Mouse (Mus musculus) embryonic facial prominence, embryonic 11.5 days (tissue): Measurements from ENCODE around the gene Itga2b. TPM values are rescaled to one million over a fixed set of nuclear protein-coding genes. Genes with fewer than 3 reads are reported as not detected.

Source experiments
- ATAC-seq: fragments of 200-750 bp; cut with Nextera tagmentation; replicated peaks from 2 replicates; pipeline ENCODE4 v1.8.0; 2017; ENCODE audit warnings: low read depth; ENCODE audit not compliant: insufficient number of reproducible peaks, low FRiP score, low TSS enrichment
- DNase-seq: peaks from one replicate; pipeline ENCODE4 v3.0.0-alpha.2; 2015; ENCODE audit warnings: low spot score
- H3K27ac ChIP-seq: fragments of 300-500 bp; sonication (generic); replicated peaks from 2 replicates; pipeline ENCODE4 v1.5.1; 2014; ENCODE audit warnings: mild to moderate bottlenecking, low read depth, low read length, control low read depth
- H3K27me3 ChIP-seq: fragments of 300-500 bp; sonication (generic); 2 replicates; pipeline ENCODE4 v1.6.1; 2014; ENCODE audit warnings: mild to moderate bottlenecking, low read length, moderate library complexity, mixed read lengths; ENCODE audit not compliant: control insufficient read depth, insufficient read depth
- H3K36me3 ChIP-seq: fragments of 300-500 bp; sonication (generic); replicated peaks from 2 replicates; pipeline ENCODE4 v1.6.1; 2014; ENCODE audit warnings: low read depth, mild to moderate bottlenecking, low read length, moderate library complexity, mixed read lengths; ENCODE audit not compliant: control insufficient read depth, insufficient read depth
- H3K4me1 ChIP-seq: fragments of 300-500 bp; sonication (generic); 2 replicates; pipeline ENCODE4 v1.6.1; 2014; ENCODE audit warnings: low read length, mixed read lengths; ENCODE audit not compliant: control insufficient read depth, insufficient read depth
- H3K4me2 ChIP-seq: fragments of 300-500 bp; sonication (generic); 2 replicates; pipeline ENCODE4 v1.6.1; 2014; ENCODE audit warnings: low read depth, mild to moderate bottlenecking, control low read depth, low read length, moderate library complexity
- H3K4me3 ChIP-seq: fragments of 300-500 bp; sonication (generic); 2 replicates; pipeline ENCODE4 v1.5.1; 2014; ENCODE audit warnings: low read depth, low read length, control low read depth
- H3K9ac ChIP-seq: fragments of 300-500 bp; sonication (generic); replicated peaks from 2 replicates; pipeline ENCODE4 v1.6.1; 2014; ENCODE audit warnings: mild to moderate bottlenecking, control low read depth, low read length
- H3K9me3 ChIP-seq: fragments of 300-500 bp; sonication (generic); replicated peaks from 2 replicates; pipeline ENCODE4 v1.6.1; 2016; ENCODE audit warnings: mild to moderate bottlenecking, low read length, inconsistent platforms, mixed read lengths; ENCODE audit not compliant: control insufficient read depth
- WGBS: fragments of 180-500 bp; shearing (Covaris S2); extraction: QIAGEN DNeasy Blood & Tissue Kit; methylation state at CpG from one replicate; pipeline ENCODE4 v1.1.7; 2014; 5-methylcytosine and 5-hydroxymethylcytosine counted together
- polyA plus RNA-seq: library from polyadenylated mRNA; unstranded; fragments of >200 nt; fragmentation: Nextera tagmentation; extraction: Ambion mirVana; gene quantifications from 2 replicates; pipeline ENCODE4 v1.2.1, GENCODE M21; 2014

Gene Itga2b
- polyA plus RNA-seq, 1 experiment from 2014 or later = 4.4 TPM

DNA sequence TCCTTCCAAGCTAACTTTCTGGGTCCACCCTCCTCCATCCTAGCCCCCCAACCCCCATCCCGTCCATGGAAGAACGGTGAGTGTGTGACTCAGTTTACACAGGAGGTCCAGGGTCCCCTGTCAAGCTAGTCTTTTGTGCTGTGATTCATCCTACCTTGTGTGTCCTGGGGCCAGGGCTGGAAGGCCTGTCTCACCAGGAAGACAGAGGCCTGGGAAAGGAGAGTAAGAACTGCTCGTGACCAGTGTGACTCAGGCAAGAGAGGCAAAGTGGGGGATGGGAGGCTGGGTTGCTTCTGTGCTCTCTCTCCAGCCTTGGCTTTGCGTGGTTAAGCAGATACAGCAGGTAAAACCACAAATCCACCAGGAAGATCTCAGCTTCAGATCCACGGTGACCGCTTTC, 45.3 kb downstream of the Itga2b start:
- DNase-seq = no peak

GRCm38 (mm10) chr11:102421559-102421958, 48.4 kb downstream of the Itga2b start:
- 58% methylated on average over 8 of the region's 8 CpGs for WGBS
- H3K4me1 ChIP-seq = no peaks in the 10 kb centered on the region
- no peak overlapping the region for H3K4me3 ChIP-seq
- no peak overlapping the region for H3K27ac ChIP-seq
- no peaks in the 10 kb centered on the region for H3K27me3 ChIP-seq
- no peak overlapping the region for H3K4me2 ChIP-seq
- DNase-seq (no peak), ATAC-seq (no peak)
- H3K9me3 ChIP-seq = no peaks in the 10 kb centered on the region
- H3K36me3 ChIP-seq = no peaks in the 10 kb centered on the region
- H3K9ac ChIP-seq = no peak overlapping the region

More for the DNA sequence above, 45.3 kb downstream of the Itga2b start:
- H3K4me3 ChIP-seq = no peak overlapping the region
- H3K4me2 ChIP-seq = no peak overlapping the region
- no peaks in the 10 kb centered on the region for H3K27me3 ChIP-seq
- no peak overlapping the region for H3K27ac ChIP-seq
- no peak overlapping the region for H3K9ac ChIP-seq
- WGBS = 73% methylated on average over 6 of the region's 6 CpGs
- no peaks in the 10 kb centered on the region for H3K36me3 ChIP-seq
- ATAC-seq = no peak
- H3K4me1 ChIP-seq = no peaks in the 10 kb centered on the region
- no peaks in the 10 kb centered on the region for H3K9me3 ChIP-seq

DNA sequence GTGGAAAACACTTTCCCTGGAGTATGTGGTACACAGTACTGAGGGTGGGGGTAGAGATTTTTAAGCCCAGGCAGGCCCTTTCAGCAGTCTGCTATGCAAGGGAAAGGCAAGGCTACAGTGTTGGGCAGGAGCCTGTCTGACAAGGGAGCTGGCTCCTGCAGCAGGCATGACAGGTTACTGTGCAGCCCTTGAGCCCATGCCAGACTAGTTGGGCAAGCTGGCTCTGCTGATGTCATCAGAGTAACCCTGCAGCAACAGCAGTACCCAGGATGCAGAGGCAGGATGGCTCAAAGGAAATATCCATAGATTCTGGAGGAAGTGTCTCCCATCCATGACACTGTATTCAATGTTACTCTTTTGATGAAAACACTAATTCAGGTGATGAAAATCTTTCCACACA, 51.0 kb downstream of the Itga2b start:
- H3K4me2 ChIP-seq = no peak overlapping the region
- no peak for ATAC-seq
- no peaks in the 10 kb centered on the region for H3K4me1 ChIP-seq
- no peak for DNase-seq
- H3K9me3 ChIP-seq = no peaks in the 10 kb centered on the region
- no peaks in the 10 kb centered on the region for H3K36me3 ChIP-seq
- no peak overlapping the region for H3K27ac ChIP-seq
- no peak overlapping the region for H3K9ac ChIP-seq
- no peaks in the 10 kb centered on the region for H3K27me3 ChIP-seq
- no peak overlapping the region for H3K4me3 ChIP-seq

DNA sequence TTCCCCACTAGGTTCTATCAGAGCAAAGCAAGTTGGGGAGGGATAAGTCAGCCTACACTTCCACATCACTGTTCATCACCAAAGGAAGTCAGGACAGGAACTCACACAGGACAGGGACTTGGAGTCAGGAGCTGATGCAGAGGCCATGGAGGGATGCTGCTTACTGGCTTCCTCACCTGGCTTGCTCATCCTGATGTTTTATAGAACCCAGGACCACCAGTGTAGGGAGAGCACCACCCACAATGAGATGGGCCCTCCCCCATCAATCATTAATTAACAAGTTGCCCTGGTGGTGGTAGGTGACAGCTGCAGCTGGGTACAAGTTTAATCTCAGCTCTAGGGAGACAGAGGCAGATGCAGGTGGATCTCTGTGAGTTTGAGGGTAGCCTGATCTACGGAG, 52.8 kb downstream of the Itga2b start:
- H3K27ac ChIP-seq = no peak overlapping the region
- no peaks in the 10 kb centered on the region for H3K36me3 ChIP-seq
- no peaks in the 10 kb centered on the region for H3K27me3 ChIP-seq
- no peak overlapping the region for H3K4me2 ChIP-seq
- H3K9ac ChIP-seq = no peak overlapping the region
- DNase-seq (no peak), ATAC-seq (no peak)
- no peaks in the 10 kb centered on the region for H3K9me3 ChIP-seq
- no peak overlapping the region for H3K4me3 ChIP-seq
- no peaks in the 10 kb centered on the region for H3K4me1 ChIP-seq
- WGBS = 84% methylated on average over 1 of the region's 1 CpGs

- no peaks in the 10 kb centered on the region for H3K9me3 ChIP-seq
- no peak overlapping the region for H3K27ac ChIP-seq
- ATAC-seq (no peak), DNase-seq (no peak)
- no peak overlapping the region for H3K4me3 ChIP-seq
- no peaks in the 10 kb centered on the region for H3K27me3 ChIP-seq
- no peaks in the 10 kb centered on the region for H3K4me1 ChIP-seq
- 68% methylated on average over 10 of the region's 10 CpGs for WGBS
- H3K4me2 ChIP-seq = no peak overlapping the region
- H3K9ac ChIP-seq = no peak overlapping the region
- no peaks in the 10 kb centered on the region for H3K36me3 ChIP-seq
Measured at GRCm38 (mm10) chr11:102415034-102415802, 54.7 kb downstream of the Itga2b start.

- Histone ChIP-seq H3K27me3 (no peaks in the 10 kb centered on the region), H3K9me3 (no peaks in the 10 kb centered on the region), H3K4me2 (no peak overlapping the region), H3K27ac (no peak overlapping the region), H3K9ac (no peak overlapping the region), H3K36me3 (no peaks in the 10 kb centered on the region), H3K4me1 (no peaks in the 10 kb centered on the region), H3K4me3 (no peak overlapping the region)
- WGBS = 72% methylated on average over 8 of the region's 8 CpGs
- ATAC-seq (no peak), DNase-seq (no peak)
Measured at GRCm38 (mm10) chr11:102413059-102413458, 56.9 kb downstream of the Itga2b start.

- Histone ChIP-seq H3K9me3 (no peaks in the 10 kb centered on the region), H3K27ac (no peak overlapping the region), H3K36me3 (no peaks in the 10 kb centered on the region), H3K27me3 (no peaks in the 10 kb centered on the region), H3K4me2 (no peak overlapping the region), H3K4me1 (no peaks in the 10 kb centered on the region), H3K9ac (no peak overlapping the region), H3K4me3 (no peak overlapping the region)
- ATAC-seq (no peak), DNase-seq (peak; percentile 96)
- 7% methylated on average over 11 of the region's 11 CpGs for WGBS
Measured at GRCm38 (mm10) chr11:102411704-102412103, 58.2 kb downstream of the Itga2b start.

DNA sequence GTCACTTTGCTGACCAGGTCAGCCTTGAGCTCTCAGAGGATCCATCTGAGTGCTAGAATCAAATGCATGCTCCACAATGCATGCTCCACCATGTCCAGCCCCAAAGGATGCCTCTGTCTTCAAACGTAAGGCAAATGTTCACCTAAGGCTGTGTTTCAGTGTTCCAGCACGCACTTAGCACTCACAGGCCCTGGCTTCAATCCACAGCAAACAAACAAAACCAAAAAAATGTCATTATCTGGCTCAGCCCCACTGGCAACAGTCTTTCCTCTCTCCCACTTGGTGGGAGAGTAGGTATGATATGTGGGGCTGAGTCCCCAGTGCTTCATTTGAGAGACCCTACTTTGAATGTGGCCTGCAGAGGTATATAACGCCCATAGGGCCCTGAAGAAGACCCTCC, 58.9 kb downstream of the Itga2b start:
- Histone ChIP-seq H3K4me2 (no peak overlapping the region), H3K36me3 (no peaks in the 10 kb centered on the region), H3K9ac (no peak overlapping the region), H3K4me1 (0 out of 2 replicates have a peak, but pooled peaks cover 3% of the 10 kb centered on the region), H3K27me3 (no peaks in the 10 kb centered on the region), H3K27ac (no peak overlapping the region), H3K4me3 (no peak overlapping the region), H3K9me3 (no peaks in the 10 kb centered on the region)
- DNase-seq (no peak), ATAC-seq (no peak)
- 81% methylated on average over 3 of the region's 3 CpGs for WGBS
